Mouse (Mus musculus): Measurements from ENCODE around the gene Trim24.
"Not testable (repeated sequence)": the region's sequence is repeated elsewhere in the genome, so short reads cannot be mapped to it uniquely, and the experiment has no call there.

The Trim24 gene

DNA sequence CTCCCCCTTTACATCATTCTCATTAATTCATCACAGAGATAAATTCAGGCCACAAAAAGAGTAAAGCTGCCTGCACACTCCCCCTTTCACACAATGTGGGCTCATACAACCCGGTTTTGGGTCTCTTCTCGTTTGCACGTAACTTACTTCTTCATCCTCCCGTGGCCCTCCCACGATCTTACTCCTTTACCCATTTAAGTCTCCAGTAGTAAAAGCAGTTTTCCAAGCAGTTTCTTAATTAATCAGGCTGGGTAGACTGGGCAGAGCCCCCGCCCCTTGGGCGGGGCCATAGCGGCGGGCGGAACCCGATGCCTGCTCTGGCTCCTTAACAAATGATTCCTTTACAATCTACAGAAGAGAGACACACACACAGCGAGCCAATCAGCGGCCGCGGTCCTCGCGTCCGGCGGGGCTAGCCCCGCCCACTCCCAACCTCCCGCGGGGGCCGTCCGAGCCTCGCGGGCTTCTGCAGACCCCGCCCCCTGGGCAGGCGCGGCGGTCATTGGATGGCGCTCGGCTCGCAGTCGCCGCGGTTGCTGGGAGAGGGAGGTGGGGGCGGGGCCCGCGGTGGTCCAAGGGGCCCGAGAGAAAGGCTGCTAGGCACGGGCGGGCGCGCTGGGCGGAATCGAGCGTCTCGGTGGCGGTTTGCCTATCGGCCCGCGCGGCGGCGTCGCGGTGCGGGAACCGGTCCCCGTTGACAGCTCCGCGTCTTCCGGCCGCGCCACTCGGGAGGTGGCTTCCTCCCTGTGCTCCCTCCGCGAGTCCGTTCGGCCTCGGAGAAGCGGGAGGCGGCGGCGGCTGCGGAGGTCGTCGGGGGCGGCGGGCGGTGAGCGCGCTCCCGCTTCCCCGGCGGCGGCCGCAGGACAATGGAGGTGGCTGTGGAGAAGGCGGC lies at the start of gene Trim24:
Gene Trim24 (plus strand): TSS at position 567 of the 892 bp plus-strand sequence.
- peak; percentile 98 for DNase-seq (ENCODE audit: low spot score)

GRCm38 (mm10) chr6:37821531-37822051 lies 49.0 kb upstream of the Trim24 start:
- no peak for DNase-seq (ENCODE audit: low spot score)

- DNase-seq (ENCODE audit: low spot score) = no peak
Measured at GRCm38 (mm10) chr6:37822390-37822789, 48.2 kb upstream of the Trim24 start.

DNA sequence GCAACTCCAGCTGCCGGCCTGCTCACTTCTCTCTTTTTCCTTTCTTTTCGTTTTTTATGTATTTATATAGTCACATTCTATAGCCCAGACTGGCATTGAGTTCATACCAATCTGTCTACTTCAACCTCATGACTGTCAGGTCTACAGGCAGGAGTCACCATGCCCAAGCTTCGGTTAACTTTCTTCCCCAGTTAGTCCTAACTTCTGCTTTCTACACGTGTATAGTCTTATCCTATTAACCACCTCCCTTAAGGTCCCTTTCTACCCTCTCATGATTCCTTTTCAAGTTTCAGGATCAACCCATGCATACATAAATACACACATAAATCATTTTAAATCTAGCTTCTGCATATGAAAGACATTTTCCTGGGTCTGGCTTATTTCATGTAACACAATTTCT lies 46.9 kb upstream of the Trim24 start:
- DNase-seq (ENCODE audit: low spot score) = no peak

DNA sequence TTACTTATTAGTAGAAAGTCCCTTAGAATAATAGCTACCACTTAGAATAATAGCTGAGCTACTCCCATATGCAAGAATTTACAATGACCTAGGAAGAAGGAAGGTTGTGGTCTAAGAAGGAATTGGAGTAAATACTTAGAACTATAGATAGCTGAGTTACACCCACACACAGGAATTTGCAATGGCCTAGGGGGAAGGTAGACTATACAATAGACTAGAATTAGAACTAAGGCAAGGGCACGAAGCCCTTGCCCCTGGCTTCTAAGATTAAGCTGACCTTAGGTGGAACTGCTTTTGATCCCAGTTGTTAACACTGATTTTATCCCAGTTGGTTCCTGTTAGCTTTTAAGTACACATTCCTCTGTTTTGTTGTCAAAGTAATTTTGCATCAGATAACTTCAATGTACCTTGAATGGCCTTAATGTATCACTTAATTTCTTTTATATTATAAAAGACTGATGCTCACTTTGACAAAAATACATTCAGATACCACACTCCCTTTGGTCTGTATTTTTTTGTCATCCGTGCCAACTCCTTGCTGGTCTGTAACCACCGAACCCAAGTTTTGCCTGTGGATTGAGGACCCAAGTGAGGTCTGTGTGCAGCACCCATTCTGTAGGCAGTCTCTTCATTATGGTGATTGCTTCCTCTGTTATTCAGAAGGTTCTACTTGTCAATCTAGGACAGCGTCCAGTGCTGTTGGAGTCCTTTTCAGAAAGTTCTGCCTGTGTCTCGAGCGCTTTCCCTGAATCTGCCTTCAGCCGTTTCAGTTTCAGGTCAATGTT lies 45.1 kb upstream of the Trim24 start:
- DNase-seq (ENCODE audit: low spot score) = not testable (repeated sequence)

- no peak for DNase-seq (ENCODE audit: low spot score)
Measured at GRCm38 (mm10) chr6:37828955-37829354, 41.7 kb upstream of the Trim24 start.

DNA sequence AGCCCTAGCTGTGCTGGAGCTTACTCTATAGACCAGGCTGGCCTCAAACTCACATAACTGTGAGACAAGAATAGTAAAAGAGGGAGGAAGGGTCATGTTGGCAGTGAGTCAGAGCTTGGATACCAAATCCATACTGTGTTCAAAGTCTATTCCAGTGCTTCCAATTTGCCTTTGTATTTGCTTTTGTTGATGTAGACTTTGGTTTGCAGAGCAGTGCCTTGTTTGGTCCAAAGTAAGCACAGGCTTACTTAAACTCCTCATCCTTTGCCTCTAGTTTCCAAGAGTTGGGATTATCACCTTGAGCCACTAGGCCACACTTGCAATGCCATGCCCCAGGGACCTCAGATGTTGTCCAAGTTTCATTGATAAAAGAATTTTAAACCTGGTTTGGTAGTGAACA lies 41.0 kb upstream of the Trim24 start:
- DNase-seq (ENCODE audit: low spot score) = no peak

DNA sequence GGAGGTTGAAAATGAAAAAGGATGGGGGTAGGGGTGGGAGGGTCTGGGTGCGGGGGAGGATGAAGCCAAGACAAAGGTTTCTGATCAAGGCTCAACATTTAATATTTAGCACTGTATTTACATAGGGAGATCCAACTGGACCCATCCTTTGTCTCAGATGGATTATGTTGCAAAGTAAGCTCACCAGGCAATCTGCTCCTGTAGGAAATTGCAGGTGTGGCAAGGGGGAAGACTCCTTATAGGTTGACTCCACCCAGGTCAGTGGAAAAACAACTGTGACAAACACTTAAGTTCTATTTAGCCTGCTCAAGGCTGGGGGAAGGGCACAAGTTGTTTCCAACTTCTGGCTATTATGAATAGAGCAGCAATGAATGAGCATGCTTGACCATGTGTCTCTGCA lies 36.9 kb upstream of the Trim24 start:
- no peak for DNase-seq (ENCODE audit: low spot score)

DNA sequence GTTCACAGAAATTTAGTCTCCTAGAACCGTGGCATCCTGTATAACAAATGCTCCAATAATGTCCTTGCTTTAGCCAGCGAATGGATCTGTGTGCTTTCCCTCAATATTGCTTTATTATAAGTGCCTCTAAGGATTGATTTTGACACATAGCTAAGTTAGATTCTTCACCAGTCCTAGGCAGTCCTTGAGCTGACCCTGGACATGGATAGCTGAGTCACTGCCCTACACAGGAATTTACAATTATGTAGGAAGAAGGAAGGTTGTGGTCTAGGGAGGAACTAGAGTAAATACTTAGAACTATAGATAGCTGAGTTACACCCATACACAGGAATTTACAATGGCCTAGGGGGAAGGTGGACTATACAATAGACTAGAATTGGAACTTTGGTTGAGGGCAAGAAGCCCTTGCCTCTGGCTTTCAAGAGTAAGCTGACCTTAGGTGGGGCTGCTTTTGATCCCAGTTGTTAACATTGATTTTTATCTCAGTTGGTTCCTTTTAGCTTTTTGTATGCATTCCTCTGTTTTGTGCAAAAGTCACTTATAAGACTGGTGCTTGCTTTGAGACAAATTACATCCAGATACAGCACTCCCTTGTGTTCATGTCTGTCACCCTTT lies 33.6 kb upstream of the Trim24 start:
- not testable (repeated sequence) for DNase-seq (ENCODE audit: low spot score)

GRCm38 (mm10) chr6:37842779-37843605 lies 27.6 kb upstream of the Trim24 start:
- DNase-seq (ENCODE audit: low spot score) = no peak

DNA sequence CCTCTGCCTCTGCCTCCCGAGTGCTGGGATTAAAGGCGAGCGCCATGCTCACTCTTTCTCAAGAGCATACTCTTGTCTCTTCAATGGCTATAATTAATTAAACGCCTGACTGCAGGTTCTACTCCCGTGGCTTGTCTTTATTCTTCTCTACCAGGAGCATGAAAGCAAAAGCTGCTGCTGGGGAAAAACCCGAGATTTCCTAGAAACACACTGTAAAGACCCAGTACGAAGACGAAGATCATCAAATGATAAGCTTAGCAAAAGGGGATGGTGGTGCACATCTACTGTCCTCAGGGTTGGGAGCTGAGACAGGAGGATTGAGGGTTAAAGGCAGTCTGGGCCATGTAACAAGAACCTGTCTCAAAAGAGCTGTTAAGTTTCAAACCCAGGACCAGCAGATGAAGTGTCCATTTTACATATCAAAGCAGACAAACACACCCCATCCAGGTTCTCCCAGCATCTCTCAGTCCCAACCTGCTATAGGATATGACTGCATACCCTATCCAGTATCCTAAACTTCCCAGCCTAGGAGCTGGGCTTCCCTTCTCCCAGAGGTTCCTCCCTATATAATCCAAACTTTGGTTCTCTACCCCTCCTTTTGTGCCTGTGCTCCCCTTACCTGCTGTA lies 26.9 kb upstream of the Trim24 start:
- no peak for DNase-seq (ENCODE audit: low spot score)

DNA sequence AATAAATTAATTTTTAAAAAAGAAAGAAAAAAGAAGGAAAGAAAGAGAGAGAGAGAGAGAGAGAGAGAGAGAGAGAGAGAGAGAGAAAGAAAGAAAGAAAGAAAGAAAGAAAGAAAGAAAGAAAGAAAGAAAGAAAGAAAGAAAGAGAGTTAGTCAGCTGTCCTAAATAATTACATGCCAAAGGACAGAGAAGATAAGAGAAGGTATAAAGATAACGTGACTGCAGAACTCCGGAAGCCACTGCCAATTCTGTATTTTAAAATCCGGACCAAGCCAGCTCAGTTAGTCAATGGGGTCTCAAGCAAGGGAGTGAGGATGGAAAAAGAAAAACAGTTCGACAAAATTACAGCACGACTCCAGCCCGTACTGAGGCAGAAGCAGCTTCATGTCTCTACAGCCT lies 25.7 kb upstream of the Trim24 start:
- DNase-seq (ENCODE audit: low spot score) = not testable (repeated sequence)

GRCm38 (mm10) chr6:37847531-37847930 lies 23.1 kb upstream of the Trim24 start:
- not testable (repeated sequence) for DNase-seq (ENCODE audit: low spot score)

DNA sequence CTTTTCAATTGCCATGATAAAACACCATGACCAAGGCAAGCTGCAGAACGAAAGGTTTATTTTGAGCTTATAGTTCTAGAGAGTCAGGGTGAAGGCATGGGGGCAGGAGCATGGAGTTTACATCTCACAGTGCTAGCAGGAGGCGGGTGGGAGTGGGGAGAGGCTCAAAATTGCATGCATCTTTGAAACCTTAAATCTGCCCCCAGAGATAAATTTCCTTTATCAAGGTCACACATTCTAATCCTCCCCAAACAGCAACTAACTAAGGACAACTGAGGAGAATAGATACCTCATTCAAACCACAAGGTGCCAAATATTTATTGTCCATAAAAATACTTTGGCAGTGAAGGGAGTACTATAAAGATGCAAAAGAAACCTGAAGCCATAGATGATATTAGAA lies 19.3 kb upstream of the Trim24 start:
- no peak for DNase-seq (ENCODE audit: low spot score)

GRCm38 (mm10) chr6:37853289-37853688 lies 17.3 kb upstream of the Trim24 start:
- no peak for DNase-seq (ENCODE audit: low spot score)

DNA sequence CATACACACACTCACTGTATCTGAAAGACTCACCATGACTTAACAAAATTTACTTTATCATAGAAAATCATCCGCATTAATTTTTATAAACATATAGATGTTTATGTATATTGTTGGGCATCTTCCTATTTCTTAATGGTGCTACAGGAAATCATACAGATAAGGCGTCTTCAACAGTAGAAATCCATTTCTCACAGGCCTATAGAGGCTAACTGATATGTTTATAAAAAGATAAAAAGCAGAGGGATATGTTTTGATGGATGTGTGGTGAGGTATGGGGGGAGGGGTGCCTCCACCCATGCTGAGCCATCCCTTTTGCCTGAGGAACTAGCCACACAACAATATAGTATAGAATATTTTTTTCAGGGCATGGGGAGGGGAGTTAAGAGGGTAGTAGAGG lies 15.2 kb upstream of the Trim24 start:
- no peak for DNase-seq (ENCODE audit: low spot score)

- DNase-seq (ENCODE audit: low spot score) = not testable (repeated sequence)
Measured at GRCm38 (mm10) chr6:37856300-37856699, 14.3 kb upstream of the Trim24 start.

GRCm38 (mm10) chr6:37857196-37857874 lies 13.3 kb upstream of the Trim24 start:
- DNase-seq (ENCODE audit: low spot score) = no peak

DNA sequence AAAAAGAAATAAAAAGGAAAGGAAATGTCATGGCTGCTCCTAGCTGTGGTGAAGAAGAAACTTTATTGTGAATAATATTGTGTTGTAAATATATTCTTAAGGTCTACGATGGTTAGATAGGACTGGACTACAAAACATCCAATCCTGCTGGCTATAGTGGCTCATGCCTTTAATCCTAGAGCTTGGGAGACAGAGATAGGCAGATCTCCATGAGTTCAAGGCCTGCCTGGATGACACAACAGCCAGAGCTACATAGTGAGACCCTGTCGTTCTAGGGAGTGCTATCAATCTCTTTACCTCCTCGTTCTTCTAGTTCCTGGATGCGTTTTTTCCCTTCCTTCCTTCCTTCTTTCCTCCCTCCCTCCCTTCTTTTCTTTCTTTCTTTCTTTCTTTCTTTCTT lies 12.5 kb upstream of the Trim24 start:
- no peak for DNase-seq (ENCODE audit: low spot score)

GRCm38 (mm10) chr6:37862893-37863292 lies 7.7 kb upstream of the Trim24 start:
- no peak for DNase-seq (ENCODE audit: low spot score)
